Mouse (Mus musculus) MEL (cell line): ENCODE results near the gene Rnf186. TPM values are rescaled to one million over a fixed set of nuclear protein-coding genes. Genes with fewer than 3 reads are reported as not detected.

Experiments used
- DNase-seq: peaks from one replicate; pipeline ENCODE4 v3.0.0; 2011; ENCODE audit warnings: low read depth, low spot score
- H3K27ac ChIP-seq: 2 replicates; pipeline ENCODE4 v1.5.1; 2012; ENCODE audit warnings: low read depth, mild to moderate bottlenecking, control low read depth, low read length, moderate library complexity; ENCODE audit not compliant: control insufficient read depth
- H3K27me3 ChIP-seq, 2 experiments: fragments of 150-350 bp in 1 of 2; sonication (generic) in 1 of 2; 2 replicates each; pipeline ENCODE4 v1.6.1; 2012; ENCODE audit warnings: low read length in 2 of 2, mild to moderate bottlenecking in 2 of 2, improper control_type of control experiment in 1 of 2, moderate library complexity in 1 of 2; ENCODE audit not compliant: insufficient read depth in 2 of 2, control insufficient read depth in 1 of 2
- H3K36me3 ChIP-seq, 2 experiments: 2 replicates each; pipeline ENCODE4 v1.6.1; 2012 to 2014; ENCODE audit warnings: low read length in 2 of 2, improper control_type of control experiment in 1 of 2, inconsistent platforms in 1 of 2, mild to moderate bottlenecking in 1 of 2; ENCODE audit not compliant: insufficient read depth in 2 of 2, control insufficient read depth in 1 of 2
- H3K4me1 ChIP-seq, 2 experiments: fragments of 150-350 bp in 1 of 2; sonication (generic) in 1 of 2; 2 replicates each; pipeline ENCODE4 v1.6.1; 2012; ENCODE audit warnings: low read length in 2 of 2, improper control_type of control experiment in 1 of 2, mild to moderate bottlenecking in 1 of 2; ENCODE audit not compliant: insufficient read depth in 2 of 2, control insufficient read depth in 1 of 2
- H3K4me3 ChIP-seq, 2 experiments: fragments of 150-350 bp in 1 of 2; sonication (generic) in 1 of 2; 2 replicates each; pipeline ENCODE4 v1.5.1; 2012; ENCODE audit warnings: low read depth in 2 of 2, low read length in 2 of 2, mild to moderate bottlenecking in 2 of 2, moderate library complexity in 2 of 2, control low read depth in 1 of 2, improper control_type of control experiment in 1 of 2; ENCODE audit not compliant: control insufficient read depth in 1 of 2, insufficient read depth in 1 of 2
- H3K79me2 ChIP-seq: 2 replicates; pipeline ENCODE4 v1.6.1; 2012; ENCODE audit warnings: mild to moderate bottlenecking, low read length, moderate library complexity; ENCODE audit not compliant: control insufficient read depth, poor library complexity, insufficient read depth
- H3K9ac ChIP-seq: 2 replicates; pipeline ENCODE4 v1.6.1; 2012; ENCODE audit warnings: low read depth, mild to moderate bottlenecking, control low read depth, low read length, moderate library complexity; ENCODE audit not compliant: control insufficient read depth, poor library complexity, severe bottlenecking
- H3K9me3 ChIP-seq: fragments of 150-350 bp; sonication (generic); replicated peaks from 2 replicates; pipeline ENCODE4 v1.6.1; 2012; ENCODE audit warnings: mild to moderate bottlenecking, low read length, improper control_type of control experiment, moderate library complexity; ENCODE audit not compliant: insufficient read depth
- CHD1 ChIP-seq: IDR thresholded peaks from 2 replicates; pipeline ENCODE4 v1.6.1; 2012; ENCODE audit warnings: low read depth, mild to moderate bottlenecking, inconsistent platforms, low read length, improper control_type of control experiment
- CTCF ChIP-seq, 3 experiments: IDR thresholded peaks in 2 of 3; conservative IDR thresholded peaks in 1 of 3; 2 replicates each; pipeline ENCODE4 v1.5.1; 2011 to 2012; ENCODE audit warnings: low read length in 3 of 3, low read depth in 2 of 3, mild to moderate bottlenecking in 2 of 3, improper control_type of control experiment in 1 of 3, inconsistent platforms in 1 of 3, mixed read lengths in 1 of 3, moderate library complexity in 1 of 3; ENCODE audit not compliant: control insufficient read depth in 1 of 3, insufficient read depth in 1 of 3, poor library complexity in 1 of 3, severe bottlenecking in 1 of 3
- E2F4 ChIP-seq: IDR thresholded peaks from 2 replicates; pipeline ENCODE4 v1.6.1; 2011; ENCODE audit warnings: low read depth, low read length, improper control_type of control experiment, borderline replicate concordance
- ETS1 ChIP-seq: IDR thresholded peaks from 2 replicates; pipeline ENCODE4 v1.6.1; 2012; ENCODE audit warnings: low read depth, mild to moderate bottlenecking, inconsistent platforms, low read length, improper control_type of control experiment, moderate library complexity
- GATA1 ChIP-seq: IDR thresholded peaks from 2 replicates; pipeline ENCODE4 v1.6.1; 2011; ENCODE audit warnings: low read depth, low read length, improper control_type of control experiment
- JUND ChIP-seq: IDR thresholded peaks from 2 replicates; pipeline ENCODE4 v1.6.1; 2011; ENCODE audit warnings: low read depth, mild to moderate bottlenecking, improper control_type of control experiment, low read length
- MEF2A ChIP-seq: IDR thresholded peaks from 2 replicates; pipeline ENCODE4 v1.6.1; 2014; ENCODE audit warnings: low read depth, mild to moderate bottlenecking, inconsistent platforms, low read length, improper control_type of control experiment; ENCODE audit not compliant: poor library complexity, insufficient replicate concordance, severe bottlenecking; ENCODE audit errors: extremely low read depth
- POLR2AphosphoS5 ChIP-seq: IDR thresholded peaks from 2 replicates; pipeline ENCODE4 v1.6.1; 2012; ENCODE audit warnings: low read depth, borderline replicate concordance, mild to moderate bottlenecking, inconsistent platforms, low read length, moderate library complexity, mixed read lengths
- RAD21 ChIP-seq: IDR thresholded peaks from 2 replicates; pipeline ENCODE4 v1.6.1; 2011; ENCODE audit warnings: mild to moderate bottlenecking, low read depth, low read length, improper control_type of control experiment
- USF1 ChIP-seq: IDR thresholded peaks from 2 replicates; pipeline ENCODE4 v1.6.1; 2014; ENCODE audit warnings: low read depth, mild to moderate bottlenecking, inconsistent platforms, low read length, improper control_type of control experiment, moderate library complexity
- USF2 ChIP-seq, 2 experiments: IDR thresholded peaks; 2 replicates each; pipeline ENCODE4 v1.6.1; 2011 to 2012; ENCODE audit warnings: improper control_type of control experiment in 2 of 2, low read length in 2 of 2, borderline replicate concordance in 1 of 2, inconsistent platforms in 1 of 2, low read depth in 1 of 2, mild to moderate bottlenecking in 1 of 2; ENCODE audit not compliant: insufficient read depth in 1 of 2
- ZC3H11A ChIP-seq: IDR thresholded peaks from 2 replicates; pipeline ENCODE4 v1.6.1; 2012; ENCODE audit warnings: low read depth, mild to moderate bottlenecking, inconsistent platforms, low read length, improper control_type of control experiment
- ZKSCAN1 ChIP-seq: IDR thresholded peaks from 2 replicates; pipeline ENCODE4 v1.6.1; 2012; ENCODE audit warnings: low read depth, mild to moderate bottlenecking, inconsistent platforms, low read length, improper control_type of control experiment, moderate library complexity
- ZMIZ1 ChIP-seq: IDR thresholded peaks from 2 replicates; pipeline ENCODE4 v1.6.1; 2012; ENCODE audit warnings: low read depth, mild to moderate bottlenecking, inconsistent platforms, low read length, improper control_type of control experiment, moderate library complexity
- ZNF384 ChIP-seq: IDR thresholded peaks from 2 replicates; pipeline ENCODE4 v1.6.1; 2012; ENCODE audit warnings: low read depth, mild to moderate bottlenecking, inconsistent platforms, low read length, improper control_type of control experiment
- polyA plus RNA-seq, 2 experiments: library from polyadenylated mRNA; stranded (reverse) in 1 of 2; unstranded in 1 of 2; fragments of >175 nt in 1 of 2; fragments of >200 nt in 1 of 2; gene quantifications; 2 replicates each; pipeline versions ENCODE4 v1.2.1 to v1.2.4; 2012; ENCODE audit warnings: low replicate concordance in 2 of 2, low read depth in 1 of 2; ENCODE audit not compliant: insufficient read length in 2 of 2, insufficient read depth in 1 of 2, missing spikeins in 1 of 2
- total RNA-seq: library from RNA; depleted of rRNA; stranded (reverse); fragments of 300-350 nt; gene quantifications from 2 replicates; pipeline ENCODE4 v1.2.3, GENCODE M21; 2012

The Rnf186 gene
- total and polyA plus RNA-seq, 3 experiments = 0.19 to 0.61 TPM; not detected in 1

- Histone ChIP-seq H3K79me2 (no peaks in the 10 kb centered on the region), H3K4me1 (no peaks in the 10 kb centered on the region; a peak in 1 of 4 replicates), H3K9ac (no peak overlapping the region), H3K9me3 (no peaks in the 10 kb centered on the region), H3K27me3 (no peaks in the 10 kb centered on the region), H3K27ac (no peak overlapping the region), H3K36me3 (no peaks in the 10 kb centered on the region), H3K4me3 (no peak overlapping the region)
- TF ChIP-seq CHD1 (no peak), ZMIZ1 (no peak)
- no peak for DNase-seq
Measured at GRCm38 (mm10) chr4:138959926-138960325, 7.0 kb upstream of the Rnf186 start.

DNA sequence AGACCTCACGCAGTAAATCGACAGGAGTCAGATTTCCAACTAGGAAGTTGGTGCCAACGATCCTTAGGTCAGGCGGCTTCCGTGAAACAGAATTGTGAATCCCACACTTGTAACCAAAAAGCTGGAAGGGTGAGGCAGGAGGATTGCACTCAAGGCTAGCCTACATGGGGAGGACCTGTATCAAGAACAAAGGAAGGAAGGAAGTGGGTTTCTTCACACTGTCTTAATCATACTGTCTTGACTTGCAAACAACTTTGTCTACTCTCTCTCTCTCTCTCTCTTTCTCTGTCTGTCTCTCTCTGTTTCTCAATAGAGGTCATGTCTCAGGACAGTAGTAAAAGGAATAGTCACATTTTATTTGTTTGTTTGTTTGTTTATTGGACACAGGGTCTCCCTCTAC, 4.2 kb upstream of the Rnf186 start:
- H3K4me1 ChIP-seq = peaks cover 0 to 4% of the 10 kb centered on the region in 2 experiments; a peak in 2 of 4 replicates
- no peak overlapping the region for H3K4me3 ChIP-seq
- DNase-seq = no peak
- no peaks in the 10 kb centered on the region for H3K36me3 ChIP-seq
- H3K79me2 ChIP-seq = no peaks in the 10 kb centered on the region
- H3K27ac ChIP-seq = no peak overlapping the region
- no peaks in the 10 kb centered on the region for H3K9me3 ChIP-seq
- H3K9ac ChIP-seq = no peak overlapping the region
- TF ChIP-seq MEF2A (no peak), RAD21 (no peak), JUND (no peak), ZC3H11A (no peak), GATA1 (no peak), ZKSCAN1 (no peak), USF1 (no peak), ZNF384 (no peak), E2F4 (no peak), ETS1 (no peak), USF2 (IDR thresholded peaks at IDR 0.05; ENCODE audit: borderline replicate concordance in 1 of 2, insufficient read depth in 1 of 2, low read depth in 1 of 2, low read length in 2 of 2) (no peak), POLR2AphosphoS5 (no peak), ZMIZ1 (no peak), CTCF (IDR thresholded peaks at IDR 0.05 in 2 of 3, conservative IDR thresholded peaks at IDR 0.05 in 1 of 3; ENCODE audit: control insufficient read depth in 1 of 3, insufficient read depth in 1 of 3, low read depth in 2 of 3, low read length in 3 of 3, poor library complexity in 1 of 3, severe bottlenecking in 1 of 3) (no peak)
- TF ChIP-seq, all 39 proteins: peak for 0
- H3K27me3 ChIP-seq = no peaks in the 10 kb centered on the region
